In the genomic region with DNA sequence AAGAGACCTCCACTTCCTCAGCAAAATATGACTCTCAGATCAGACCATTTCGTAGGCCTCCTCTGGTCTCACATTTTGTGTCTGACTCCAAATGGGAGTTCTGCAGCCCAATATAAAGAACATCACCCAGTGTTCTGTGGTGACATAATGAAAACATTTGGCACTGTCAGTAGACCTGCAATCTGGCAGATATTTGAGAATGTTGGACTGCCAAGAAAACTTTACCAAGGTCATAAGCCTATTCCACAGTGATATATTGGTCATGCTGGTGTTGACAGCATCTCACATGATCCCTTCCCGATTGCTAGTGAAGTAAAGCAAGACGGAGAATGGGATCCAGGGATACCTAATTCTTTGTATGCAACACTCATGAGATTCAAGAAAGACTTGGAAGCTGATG, we compare ENCODE assay signal across 19 mouse cellular contexts.
DNase-seq lines count a peak whose midpoint lies in the region.
"Had no signal": no experiment of that assay in that cellular context is flagged by ENCODE, and none has a peak within 500 bp of the region (broad histone marks: within the 10 kb centered on the region; RNA-seq: fewer than 3 reads in every experiment).

No protein-coding gene starts in this region.

- peak; percentile 6 for DNase-seq in adrenal gland, adult 2 months
- no peak for DNase-seq in adrenal gland, adult 8-10 months
- DNase-seq in heart, adult 11 months = peak; percentile 96
- no peak for DNase-seq in heart, embryonic 10.5 days (ENCODE audit: low spot score)
- DNase-seq in lung, postnatal 25 days (ENCODE audit: low spot score) = peak; percentile 6
- DNase-seq in lung, postnatal 14 days = no peak
- peak; percentile 2 for DNase-seq in heart, postnatal 25 days (ENCODE audit: low spot score)
- DNase-seq in ovary, postnatal 14 days (ENCODE audit: low spot score) = no peak
- DNase-seq: cerebellum, adult 9-10 months; kidney, postnatal 25 days; thymus, adult 18-20 months; thymus, postnatal 36 days had no signal

- H3K27me3 ChIP-seq in heart, embryonic 10.5 days (ENCODE audit: insufficient read depth, poor library complexity, severe bottlenecking) = no peaks in the 10 kb centered on the region
- H3K27me3 ChIP-seq: hindbrain, embryonic 12.5 days; limb, embryonic 12.5 days; liver, embryonic 12.5 days; neural tube, embryonic 13.5 days had no signal

- H3K36me3 ChIP-seq in heart, embryonic 10.5 days = no peaks in the 10 kb centered on the region
- H3K36me3 ChIP-seq: hindbrain, embryonic 12.5 days; limb, embryonic 12.5 days; liver, embryonic 12.5 days; midbrain, embryonic 10.5 days; neural tube, embryonic 13.5 days had no signal

- intact Hi-C loops in heart, postnatal 25 days (cut with DNase I) = no loop called here

- no peaks in the 10 kb centered on the region for H3K9me3 ChIP-seq in heart, embryonic 10.5 days
- H3K9me3 ChIP-seq: hindbrain, embryonic 12.5 days; limb, embryonic 12.5 days; liver, embryonic 12.5 days; midbrain, embryonic 10.5 days; neural tube, embryonic 13.5 days had no signal

- H3K4me3 ChIP-seq in heart, embryonic 10.5 days = no peak overlapping the region
- H3K4me3 ChIP-seq: hindbrain, embryonic 12.5 days; layer of hippocampus, adult 2 months; limb, embryonic 12.5 days; liver, embryonic 12.5 days; midbrain, embryonic 10.5 days; myocyte; neural tube, embryonic 13.5 days had no signal

- no peak overlapping the region for H3K27ac ChIP-seq in heart, embryonic 10.5 days
- H3K27ac ChIP-seq: hindbrain, embryonic 12.5 days; layer of hippocampus, adult 2 months; limb, embryonic 12.5 days; liver, embryonic 12.5 days; midbrain, embryonic 10.5 days; neural tube, embryonic 13.5 days had no signal

- H3K4me1 ChIP-seq in heart, embryonic 10.5 days = no peaks in the 10 kb centered on the region
- H3K4me1 ChIP-seq: hindbrain, embryonic 12.5 days; limb, embryonic 12.5 days; liver, embryonic 12.5 days; midbrain, embryonic 10.5 days; neural tube, embryonic 13.5 days had no signal

- WGBS in heart, embryonic 10.5 days = 78% methylated on average over 3 of the region's 3 CpGs

Comparison
In these comparisons a context has a peak if more than half of its experiments do, and no peak if none do; other contexts are left out.
1. DNase-seq: peak in adrenal gland, adult 2 months (single experiment), heart, adult 11 months (single experiment), lung, postnatal 25 days (single experiment) and heart, postnatal 25 days (single experiment); none in adrenal gland, adult 8-10 months (single experiment), heart, embryonic 10.5 days (single experiment), lung, postnatal 14 days (single experiment) and ovary, postnatal 14 days (single experiment).